14 mouse cellular contexts compared by ENCODE assay signal in genomic region chr13:109326061-109326460, GRCm38 (mm10).
A peak's percentile ranks its signal among the peaks of the same experiment; 100 is the strongest.
DNase-seq lines count a peak whose midpoint lies in the region; ATAC-seq lines count a peak whose summit lies in the region.
"Had no signal": no experiment of that assay in that cellular context is flagged by ENCODE, and none has a peak within 500 bp of the region (broad histone marks: within the 10 kb centered on the region; RNA-seq: fewer than 3 reads in every experiment).

No protein-coding gene starts in this region.

- peak; percentile 59 for ATAC-seq in granulocyte monocyte progenitor cell, adult 5-6 weeks (replicated peaks; ENCODE audit: poor library complexity, severe bottlenecking)
- ATAC-seq in megakaryocyte progenitor cell, adult 5-6 weeks (replicated peaks; ENCODE audit: poor library complexity) = peak; percentile 55; the same call in 1 of the 2 replicates
- ATAC-seq: forebrain, embryonic 14.5 days; forebrain, embryonic 16.5 days had no signal

- peak; percentile 64 for DNase-seq in 416B (ENCODE audit: low read depth)
- no peak for DNase-seq in frontal cortex, postnatal 14 days (ENCODE audit: low spot score in 2 of 2)
- DNase-seq in lung, postnatal 14 days = no peak
- DNase-seq: adrenal gland, adult 2 months; adrenal gland, postnatal 10 days; adrenal gland, postnatal 36 days; cerebellum, adult 11-12 months; cerebellum, adult 9-10 months; cerebellum, postnatal 25 days; embryo, embryonic 11 days had no signal
